Mouse (Mus musculus) small intestine, adult 2 months (tissue): ENCODE data around the gene Zfp1.
"Not testable (repeated sequence)": the region's sequence is repeated elsewhere in the genome, so short reads cannot be mapped to it uniquely, and the experiment has no call there.

ENCODE experiments used
- CTCF ChIP-seq: fragments of 200-500 bp; IDR thresholded peaks from 2 replicates; pipeline ENCODE4 v1.5.1; 2012; ENCODE audit warnings: low read depth, mild to moderate bottlenecking, control low read depth, inconsistent platforms, low read length, moderate library complexity, mixed read lengths; ENCODE audit not compliant: insufficient replicate concordance, insufficient read length; ENCODE audit errors: extremely low read depth
- POLR2A ChIP-seq: fragments of 200-500 bp; IDR thresholded peaks from 2 replicates; pipeline ENCODE4 v1.6.1; 2012; ENCODE audit warnings: low read depth, mild to moderate bottlenecking, control low read depth, inconsistent platforms, low read length, moderate library complexity

DNA sequence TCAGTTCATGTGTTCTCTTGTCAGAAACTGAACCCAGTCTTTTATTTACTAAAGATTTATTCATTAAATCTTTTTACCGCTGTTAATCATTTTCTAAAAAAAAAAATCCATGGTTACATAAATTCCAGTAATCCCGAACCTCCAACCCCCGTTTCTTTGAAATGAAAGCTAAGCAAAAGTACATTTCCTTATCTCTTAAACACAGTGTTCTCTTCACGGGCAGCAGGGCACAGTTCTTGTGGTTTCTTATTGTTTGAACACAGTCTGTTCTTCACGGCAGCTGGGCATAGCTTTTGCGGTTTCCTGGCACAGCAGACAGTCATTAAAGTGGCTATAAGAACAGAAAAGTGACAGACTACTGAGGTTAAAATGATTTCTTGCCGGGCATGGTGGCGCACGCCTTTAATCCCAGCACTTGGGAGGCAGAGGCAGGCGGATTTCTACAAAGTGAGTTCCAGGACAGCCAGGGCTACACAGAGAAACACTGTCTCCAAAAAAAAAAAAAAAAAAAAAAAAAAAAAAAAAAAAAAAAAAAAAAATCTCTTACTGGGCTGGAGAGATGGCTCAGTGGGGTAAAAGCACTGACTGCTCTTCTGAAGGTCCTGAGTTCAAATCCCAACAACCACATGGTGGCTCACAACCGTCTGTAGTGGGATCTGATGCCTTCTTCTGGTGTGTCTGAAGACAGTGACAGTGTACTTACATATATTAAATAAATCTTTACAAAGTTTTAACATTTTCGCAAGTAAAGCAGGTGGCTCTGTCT is 1.3 kb downstream of the Zfp1 start:
- TF ChIP-seq CTCF, POLR2A: not testable (repeated sequence)
